Mouse (Mus musculus) erythroblast, embryonic 14.5 days (primary cell): Measurements from ENCODE around the gene Pigq.

ENCODE experiments used
- GATA1 ChIP-seq: IDR thresholded peaks from 2 replicates; pipeline ENCODE4 v1.6.1; 2012; ENCODE audit warnings: low read length, inconsistent platforms, mixed read lengths
- TAL1 ChIP-seq: IDR thresholded peaks from 3 replicates; pipeline ENCODE4 v1.6.1; 2012; ENCODE audit warnings: low read length, inconsistent platforms, mixed read lengths

- TF ChIP-seq GATA1 (no peak), TAL1 (no peak)
Measured at GRCm38 (mm10) chr17:25913186-25913876, 31.4 kb downstream of the Pigq start.
